Mouse (Mus musculus): ENCODE results near the gene Msh3. TPM values are rescaled to one million over a fixed set of nuclear protein-coding genes. Genes with fewer than 3 reads are reported as not detected.

Gene Msh3
- polyA plus RNA-seq, 1 experiment from 2014 or later: 19.0 TPM

GRCm38 (mm10) chr13:92332103-92332879 lies 22.5 kb downstream of the Msh3 start:
- no peaks in the 10 kb centered on the region for H3K27me3 ChIP-seq
- ChIA-PET POLR2A (no interaction called here), CTCF (interaction anchor here (0.8 to 1.3 kb wide), 2 partner anchors 19 to 25 kb away, joined by 3 read pairs; no protein-coding TSS in a partner anchor)
- no peak for TF ChIP-seq CTCF (IDR thresholded peaks at IDR 0.05)
- DNase-seq (ENCODE audit: low read depth, low spot score) (no peak), ATAC-seq (no peak)
- in situ Hi-C loops (cut with MboI; ENCODE audit: low pct_unique_long_range_greater_than_20kb): no loop called here

GRCm38 (mm10) chr13:92330621-92331020 lies 24.2 kb downstream of the Msh3 start:
- POLR2A ChIA-PET: no interaction called here
- ATAC-seq (no peak), DNase-seq (ENCODE audit: low read depth, low spot score) (no peak)
- CTCF ChIA-PET: no interaction called here
- TF ChIP-seq CTCF (IDR thresholded peaks at IDR 0.05): no peak
- no peaks in the 10 kb centered on the region for H3K27me3 ChIP-seq
- in situ Hi-C loops (cut with MboI; ENCODE audit: low pct_unique_long_range_greater_than_20kb): no loop called here

- ATAC-seq: no peak
- DNase-seq (ENCODE audit: low read depth, low spot score): no peak
- H3K27me3 ChIP-seq: no peaks in the 10 kb centered on the region
- no peak for TF ChIP-seq CTCF (IDR thresholded peaks at IDR 0.05)
- POLR2A ChIA-PET: no interaction called here
- in situ Hi-C loops (cut with MboI; ENCODE audit: low pct_unique_long_range_greater_than_20kb): no loop called here
- CTCF ChIA-PET: interaction anchor here (1.5 kb wide), 1 partner anchor 8 kb away, joined by 3 read pairs; no protein-coding TSS in a partner anchor
Measured at GRCm38 (mm10) chr13:92328000-92328399, 26.8 kb downstream of the Msh3 start.

- ChIA-PET POLR2A (no interaction called here), CTCF (no interaction called here)
- in situ Hi-C loops (cut with MboI; ENCODE audit: low pct_unique_long_range_greater_than_20kb): no loop called here
- DNase-seq (ENCODE audit: low read depth, low spot score) (no peak), ATAC-seq (no peak)
- no peaks in the 10 kb centered on the region for H3K27me3 ChIP-seq
- TF ChIP-seq CTCF (IDR thresholded peaks at IDR 0.05): no peak
Measured at GRCm38 (mm10) chr13:92326030-92326429, 28.8 kb downstream of the Msh3 start.

GRCm38 (mm10) chr13:92320770-92321169 lies 34.0 kb downstream of the Msh3 start:
- no peak for ATAC-seq
- in situ Hi-C loops (cut with MboI; ENCODE audit: low pct_unique_long_range_greater_than_20kb): no loop called here
- ChIA-PET CTCF (no interaction called here), POLR2A (no interaction called here)
- DNase-seq (ENCODE audit: low read depth, low spot score): no peak
- no peak for TF ChIP-seq CTCF (IDR thresholded peaks at IDR 0.05)
- H3K27me3 ChIP-seq: no peaks in the 10 kb centered on the region

- no peak for TF ChIP-seq CTCF (IDR thresholded peaks at IDR 0.05)
- no peaks in the 10 kb centered on the region for H3K27me3 ChIP-seq
- no peak for ATAC-seq
- no peak for DNase-seq (ENCODE audit: low read depth, low spot score)
- ChIA-PET POLR2A (no interaction called here), CTCF (no interaction called here)
- in situ Hi-C loops (cut with MboI; ENCODE audit: low pct_unique_long_range_greater_than_20kb): no loop called here
Measured at GRCm38 (mm10) chr13:92314613-92315012, 40.2 kb downstream of the Msh3 start.

GRCm38 (mm10) chr13:92305680-92306079 lies 49.1 kb downstream of the Msh3 start, which contains the start of gene Gm20379:
Gm20379 (plus strand) TSS chr13:92305980.
- in situ Hi-C loops (cut with MboI; ENCODE audit: low pct_unique_long_range_greater_than_20kb): no loop called here
- ChIA-PET CTCF (no interaction called here), POLR2A (no interaction called here)
- TF ChIP-seq CTCF (IDR thresholded peaks at IDR 0.05): no peak
- no peaks in the 10 kb centered on the region for H3K27me3 ChIP-seq
- DNase-seq (ENCODE audit: low read depth, low spot score) (no peak), ATAC-seq (no peak)

- POLR2A ChIA-PET: no interaction called here
- ATAC-seq (no peak), DNase-seq (ENCODE audit: low read depth, low spot score) (no peak)
- CTCF ChIA-PET: interaction anchor here (1.6 kb wide), 1 partner anchor 10 kb away, joined by 3 read pairs; no protein-coding TSS in a partner anchor
- no peaks in the 10 kb centered on the region for H3K27me3 ChIP-seq
- in situ Hi-C loops (cut with MboI; ENCODE audit: low pct_unique_long_range_greater_than_20kb): no loop called here
- no peak for TF ChIP-seq CTCF (IDR thresholded peaks at IDR 0.05)
Measured at GRCm38 (mm10) chr13:92304291-92304690, 50.5 kb downstream of the Msh3 start.

- no peak for ATAC-seq
- no peak for TF ChIP-seq CTCF (IDR thresholded peaks at IDR 0.05)
- CTCF ChIA-PET: interaction anchor here (1.1 to 1.6 kb wide), 2 partner anchors 9 to 19 kb away, joined by 3 read pairs; no protein-coding TSS in a partner anchor
- in situ Hi-C loops (cut with MboI; ENCODE audit: low pct_unique_long_range_greater_than_20kb): no loop called here
- POLR2A ChIA-PET: no interaction called here
- no peaks in the 10 kb centered on the region for H3K27me3 ChIP-seq
- no peak for DNase-seq (ENCODE audit: low read depth, low spot score)
Measured at GRCm38 (mm10) chr13:92303062-92303948, 51.5 kb downstream of the Msh3 start.

- no peaks in the 10 kb centered on the region for H3K27me3 ChIP-seq
- ChIA-PET POLR2A (no interaction called here), CTCF (interaction anchor here (1.6 kb wide), 2 partner anchors 8 to 11 kb away, joined by 3 read pairs; no protein-coding TSS in a partner anchor)
- DNase-seq (ENCODE audit: low read depth, low spot score): no peak
- ATAC-seq: no peak
- no peak for TF ChIP-seq CTCF (IDR thresholded peaks at IDR 0.05)
- in situ Hi-C loops (cut with MboI; ENCODE audit: low pct_unique_long_range_greater_than_20kb): no loop called here
Measured at GRCm38 (mm10) chr13:92302466-92302865, 52.3 kb downstream of the Msh3 start.

GRCm38 (mm10) chr13:92301754-92302153 lies 53.0 kb downstream of the Msh3 start:
- no peak for DNase-seq (ENCODE audit: low read depth, low spot score)
- TF ChIP-seq CTCF (IDR thresholded peaks at IDR 0.05): no peak
- no peaks in the 10 kb centered on the region for H3K27me3 ChIP-seq
- POLR2A ChIA-PET: no interaction called here
- no peak for ATAC-seq
- in situ Hi-C loops (cut with MboI; ENCODE audit: low pct_unique_long_range_greater_than_20kb): no loop called here
- CTCF ChIA-PET: interaction anchor here (1.6 kb wide), 1 partner anchor 10 kb away, joined by 3 read pairs; no protein-coding TSS in a partner anchor

Data from Patski (cell line).